Mouse (Mus musculus) forebrain, embryonic 12.5 days (tissue): ENCODE data around the gene Gm42906. TPM values are rescaled to one million over a fixed set of nuclear protein-coding genes. Genes with fewer than 3 reads are reported as not detected.

Experiments used
- ATAC-seq: fragments of 200-750 bp; cut with Nextera tagmentation; 2 replicates; pipeline ENCODE4 v1.8.0; 2017; ENCODE audit warnings: moderate TSS enrichment; ENCODE audit not compliant: low FRiP score
- H3K27ac ChIP-seq: fragments of 300-500 bp; sonication (generic); 2 replicates; pipeline ENCODE4 v1.5.1; 2016; ENCODE audit warnings: mild to moderate bottlenecking
- H3K27me3 ChIP-seq: fragments of 300-500 bp; sonication (generic); 2 replicates; pipeline ENCODE4 v1.6.1; 2016; ENCODE audit warnings: mild to moderate bottlenecking
- H3K36me3 ChIP-seq: fragments of 300-500 bp; sonication (generic); replicated peaks from 2 replicates; pipeline ENCODE4 v1.6.1; 2016; ENCODE audit warnings: mild to moderate bottlenecking
- H3K4me1 ChIP-seq: fragments of 300-500 bp; sonication (generic); 2 replicates; pipeline ENCODE4 v1.6.1; 2016
- H3K4me2 ChIP-seq: fragments of 300-500 bp; sonication (generic); 2 replicates; pipeline ENCODE4 v1.6.1; 2016; ENCODE audit warnings: mild to moderate bottlenecking, moderate library complexity
- H3K4me3 ChIP-seq: fragments of 300-500 bp; sonication (generic); replicated peaks from 2 replicates; pipeline ENCODE4 v1.5.1; 2016; ENCODE audit warnings: mild to moderate bottlenecking
- H3K9ac ChIP-seq: fragments of 300-500 bp; sonication (generic); 2 replicates; pipeline ENCODE4 v1.6.1; 2016; ENCODE audit warnings: mild to moderate bottlenecking
- H3K9me3 ChIP-seq: fragments of 300-500 bp; sonication (generic); 2 replicates; pipeline ENCODE4 v1.6.1; 2016
- WGBS: fragments of 180-500 bp; shearing (Covaris S2); methylation state at CpG from one replicate; pipeline ENCODE4 v1.1.7; 2016; 5-methylcytosine and 5-hydroxymethylcytosine counted together
- polyA plus RNA-seq: library from polyadenylated mRNA; unstranded; fragments of >200 nt; fragmentation: Nextera tagmentation; extraction: Ambion mirVana; gene quantifications from 2 replicates; pipeline ENCODE4 v1.2.1, GENCODE M21; 2016

The Gm42906 gene
- polyA plus RNA-seq, 1 experiment from 2014 or later, result not detected

- no peaks in the 10 kb centered on the region for H3K9me3 ChIP-seq
- no peak for ATAC-seq
- no peaks in the 10 kb centered on the region for H3K4me1 ChIP-seq
- no peak overlapping the region for H3K4me3 ChIP-seq
- H3K4me2 ChIP-seq, result no peak overlapping the region
- no peaks in the 10 kb centered on the region for H3K27me3 ChIP-seq
- 93% methylated on average over 8 of the region's 8 CpGs for WGBS
- H3K27ac ChIP-seq, result no peak overlapping the region
- H3K36me3 ChIP-seq, result no peaks in the 10 kb centered on the region
- H3K9ac ChIP-seq, result no peak overlapping the region
Observed at GRCm38 (mm10) chr5:151346626-151347025, 81.3 kb downstream of the Gm42906 start.

- ATAC-seq, result no peak
- WGBS, result 85% methylated on average over 4 of the region's 4 CpGs
- no peak overlapping the region for H3K4me2 ChIP-seq
- H3K9me3 ChIP-seq, result no peaks in the 10 kb centered on the region
- H3K4me3 ChIP-seq, result no peak overlapping the region
- no peak overlapping the region for H3K27ac ChIP-seq
- no peaks in the 10 kb centered on the region for H3K27me3 ChIP-seq
- H3K9ac ChIP-seq, result no peak overlapping the region
- H3K36me3 ChIP-seq, result no peaks in the 10 kb centered on the region
- no peaks in the 10 kb centered on the region for H3K4me1 ChIP-seq
Observed at GRCm38 (mm10) chr5:151344737-151345136, 83.2 kb downstream of the Gm42906 start.

GRCm38 (mm10) chr5:151333686-151334085 is 94.3 kb downstream of the Gm42906 start:
- Histone ChIP-seq H3K9me3 (no peaks in the 10 kb centered on the region), H3K36me3 (no peaks in the 10 kb centered on the region), H3K27me3 (no peaks in the 10 kb centered on the region), H3K4me3 (no peak overlapping the region), H3K4me1 (no peaks in the 10 kb centered on the region), H3K27ac (no peak overlapping the region), H3K4me2 (no peak overlapping the region), H3K9ac (no peak overlapping the region)
- no peak for ATAC-seq

GRCm38 (mm10) chr5:151333191-151333594 is 94.8 kb downstream of the Gm42906 start:
- no peak for ATAC-seq
- no peak overlapping the region for H3K27ac ChIP-seq
- no peak overlapping the region for H3K4me2 ChIP-seq
- H3K4me3 ChIP-seq, result no peak overlapping the region
- H3K36me3 ChIP-seq, result no peaks in the 10 kb centered on the region
- H3K27me3 ChIP-seq, result no peaks in the 10 kb centered on the region
- no peaks in the 10 kb centered on the region for H3K4me1 ChIP-seq
- H3K9ac ChIP-seq, result no peak overlapping the region
- no peaks in the 10 kb centered on the region for H3K9me3 ChIP-seq

- H3K27ac ChIP-seq, result no peak overlapping the region
- ATAC-seq, result no peak
- no peak overlapping the region for H3K9ac ChIP-seq
- H3K4me1 ChIP-seq, result no peaks in the 10 kb centered on the region
- H3K36me3 ChIP-seq, result no peaks in the 10 kb centered on the region
- H3K4me3 ChIP-seq, result no peak overlapping the region
- H3K4me2 ChIP-seq, result no peak overlapping the region
- H3K27me3 ChIP-seq, result no peaks in the 10 kb centered on the region
- H3K9me3 ChIP-seq, result no peaks in the 10 kb centered on the region
- 81% methylated on average over 10 of the region's 10 CpGs for WGBS
Observed at GRCm38 (mm10) chr5:151315804-151316597, 112.0 kb downstream of the Gm42906 start.

- no peak for ATAC-seq
- H3K27me3 ChIP-seq, result no peaks in the 10 kb centered on the region
- 80% methylated on average over 2 of the region's 2 CpGs for WGBS
- H3K4me1 ChIP-seq, result no peaks in the 10 kb centered on the region
- H3K4me2 ChIP-seq, result no peak overlapping the region
- no peak overlapping the region for H3K9ac ChIP-seq
- H3K4me3 ChIP-seq, result no peak overlapping the region
- H3K9me3 ChIP-seq, result no peaks in the 10 kb centered on the region
- no peak overlapping the region for H3K27ac ChIP-seq
- H3K36me3 ChIP-seq, result no peaks in the 10 kb centered on the region
Observed at GRCm38 (mm10) chr5:151300286-151300685, 127.7 kb downstream of the Gm42906 start.

GRCm38 (mm10) chr5:151299576-151299975 is 128.4 kb downstream of the Gm42906 start:
- no peaks in the 10 kb centered on the region for H3K27me3 ChIP-seq
- no peak overlapping the region for H3K4me2 ChIP-seq
- no peaks in the 10 kb centered on the region for H3K4me1 ChIP-seq
- H3K9me3 ChIP-seq, result no peaks in the 10 kb centered on the region
- WGBS, result 92% methylated on average over 7 of the region's 7 CpGs
- no peaks in the 10 kb centered on the region for H3K36me3 ChIP-seq
- no peak overlapping the region for H3K27ac ChIP-seq
- no peak overlapping the region for H3K9ac ChIP-seq
- no peak overlapping the region for H3K4me3 ChIP-seq
- ATAC-seq, result no peak

- WGBS, result 84% methylated on average over 4 of the region's 4 CpGs
- H3K27me3 ChIP-seq, result no peaks in the 10 kb centered on the region
Observed at GRCm38 (mm10) chr5:151298371-151298770, 129.6 kb downstream of the Gm42906 start.

GRCm38 (mm10) chr5:151296244-151296643 is 131.7 kb downstream of the Gm42906 start:
- H3K4me2 ChIP-seq, result no peak overlapping the region
- H3K4me3 ChIP-seq, result no peak overlapping the region
- no peaks in the 10 kb centered on the region for H3K27me3 ChIP-seq
- WGBS, result 80% methylated on average over 4 of the region's 4 CpGs
- no peak overlapping the region for H3K9ac ChIP-seq
- 0 out of 2 replicates have a peak, but pooled peaks cover 3% of the 10 kb centered on the region for H3K9me3 ChIP-seq
- no peak for ATAC-seq
- no peaks in the 10 kb centered on the region for H3K36me3 ChIP-seq
- no peaks in the 10 kb centered on the region for H3K4me1 ChIP-seq
- no peak overlapping the region for H3K27ac ChIP-seq

More at GRCm38 (mm10) chr5:151298371-151298770, 129.6 kb downstream of the Gm42906 start:
- Histone ChIP-seq H3K4me3 (no peak overlapping the region), H3K27ac (no peak overlapping the region), H3K9me3 (no peaks in the 10 kb centered on the region), H3K9ac (no peak overlapping the region), H3K36me3 (no peaks in the 10 kb centered on the region), H3K4me1 (no peaks in the 10 kb centered on the region), H3K4me2 (no peak overlapping the region)
- ATAC-seq, result no peak

- ATAC-seq, result no peak
- Histone ChIP-seq H3K27me3 (no peaks in the 10 kb centered on the region), H3K4me2 (no peak overlapping the region), H3K4me3 (no peak overlapping the region), H3K9me3 (0 out of 2 replicates have a peak, but pooled peaks cover 3% of the 10 kb centered on the region), H3K36me3 (no peaks in the 10 kb centered on the region), H3K4me1 (no peaks in the 10 kb centered on the region), H3K27ac (no peak overlapping the region), H3K9ac (no peak overlapping the region)
- WGBS, result 87% methylated on average over 4 of the region's 4 CpGs
Observed at GRCm38 (mm10) chr5:151293591-151293990, 134.4 kb downstream of the Gm42906 start.

GRCm38 (mm10) chr5:151292310-151292709 is 135.7 kb downstream of the Gm42906 start:
- Histone ChIP-seq H3K9me3 (0 out of 2 replicates have a peak, but pooled peaks cover 3% of the 10 kb centered on the region), H3K27ac (no peak overlapping the region), H3K4me2 (no peak overlapping the region), H3K4me1 (no peaks in the 10 kb centered on the region), H3K27me3 (no peaks in the 10 kb centered on the region), H3K9ac (no peak overlapping the region), H3K36me3 (no peaks in the 10 kb centered on the region), H3K4me3 (no peak overlapping the region)
- 17% methylated on average over 1 of the region's 1 CpGs for WGBS
- ATAC-seq, result no peak

- H3K4me3 ChIP-seq, result no peak overlapping the region
- ATAC-seq, result no peak
- no peaks in the 10 kb centered on the region for H3K9me3 ChIP-seq
- no peak overlapping the region for H3K27ac ChIP-seq
- H3K36me3 ChIP-seq, result no peaks in the 10 kb centered on the region
- WGBS, result 82% methylated on average over 1 of the region's 1 CpGs
- no peak overlapping the region for H3K9ac ChIP-seq
- no peaks in the 10 kb centered on the region for H3K27me3 ChIP-seq
- no peaks in the 10 kb centered on the region for H3K4me1 ChIP-seq
- no peak overlapping the region for H3K4me2 ChIP-seq
Observed at GRCm38 (mm10) chr5:151286331-151286730, 141.6 kb downstream of the Gm42906 start.

GRCm38 (mm10) chr5:151279531-151279930 is 148.4 kb downstream of the Gm42906 start:
- H3K9ac ChIP-seq, result no peak overlapping the region
- H3K27me3 ChIP-seq, result no peaks in the 10 kb centered on the region
- no peak overlapping the region for H3K4me3 ChIP-seq
- no peak overlapping the region for H3K4me2 ChIP-seq
- H3K27ac ChIP-seq, result no peak overlapping the region
- H3K9me3 ChIP-seq, result no peaks in the 10 kb centered on the region
- ATAC-seq, result no peak
- H3K36me3 ChIP-seq, result no peaks in the 10 kb centered on the region
- no peaks in the 10 kb centered on the region for H3K4me1 ChIP-seq
- 89% methylated on average over 7 of the region's 7 CpGs for WGBS
